Mouse (Mus musculus): Measurements from ENCODE around the gene Mrs2. TPM values are rescaled to one million over a fixed set of nuclear protein-coding genes. Genes with fewer than 3 reads are reported as not detected.

Gene Mrs2
- total RNA-seq (2021) = 10 to 100 TPM; 55.0 to 61.9 TPM
- long read RNA-seq, full-length matches to known transcripts = 30 of 62 reads
- long read RNA-seq, partial matches to known transcripts = 10 of 62 reads
- long read RNA-seq, other reads (novel, unspliced or antisense) = 22 of 62 reads

- DNase-seq (ENCODE audit: low spot score in 2 of 2) = peak; percentile 84 to 88
Measured at GRCm38 (mm10) chr13:25019793-25020539, at the start of gene Mrs2. Gene Mrs2 (minus strand): TSS chr13:25020379.

- no peak for DNase-seq (ENCODE audit: low spot score in 2 of 2)
Measured at GRCm38 (mm10) chr13:25069765-25070164, 49.6 kb upstream of the Mrs2 start.

GRCm38 (mm10) chr13:25067183-25067582 is 47.0 kb upstream of the Mrs2 start:
- no peak for DNase-seq (ENCODE audit: low spot score in 2 of 2)

- no peak for DNase-seq (ENCODE audit: low spot score in 2 of 2)
Measured at GRCm38 (mm10) chr13:25066659-25067058, 46.5 kb upstream of the Mrs2 start.

- peak in 1 of 2 experiments; percentile 23 for DNase-seq (ENCODE audit: low spot score in 2 of 2)
Measured at GRCm38 (mm10) chr13:25055873-25056667, 35.9 kb upstream of the Mrs2 start, which contains the start of gene Dcdc2a. Gene Dcdc2a (plus strand): TSS chr13:25056004.

- DNase-seq (ENCODE audit: low spot score in 2 of 2) = peak; percentile 74 to 88
Measured at GRCm38 (mm10) chr13:25055111-25055554, 35.0 kb upstream of the Mrs2 start.

GRCm38 (mm10) chr13:25052671-25053070 is 32.5 kb upstream of the Mrs2 start:
- no peak for DNase-seq (ENCODE audit: low spot score in 2 of 2)

GRCm38 (mm10) chr13:25039488-25039887 is 19.3 kb upstream of the Mrs2 start:
- no peak for DNase-seq (ENCODE audit: low spot score in 2 of 2)

GRCm38 (mm10) chr13:25027114-25027425 is 6.9 kb upstream of the Mrs2 start:
- DNase-seq (ENCODE audit: low spot score in 2 of 2) = no peak

- DNase-seq (ENCODE audit: low spot score in 2 of 2) = no peak
Measured at GRCm38 (mm10) chr13:25026409-25027113, 6.4 kb upstream of the Mrs2 start.

GRCm38 (mm10) chr13:25024655-25025054 is 4.5 kb upstream of the Mrs2 start:
- DNase-seq (ENCODE audit: low spot score in 2 of 2) = peak in 1 of 2 experiments; percentile 29

- no peak for DNase-seq (ENCODE audit: low spot score in 2 of 2)
Measured at GRCm38 (mm10) chr13:25023129-25023528, 3.0 kb upstream of the Mrs2 start.

- no peak for DNase-seq (ENCODE audit: low spot score in 2 of 2)
Measured at GRCm38 (mm10) chr13:25022386-25022785, 2.2 kb upstream of the Mrs2 start.

- no peak for DNase-seq (ENCODE audit: low spot score in 2 of 2)
Measured at GRCm38 (mm10) chr13:25020540-25020892, 337 bp upstream of the Mrs2 start.

- DNase-seq (ENCODE audit: low spot score in 2 of 2) = no peak
Measured at GRCm38 (mm10) chr13:25018316-25018715, 1.9 kb downstream of the Mrs2 start.

GRCm38 (mm10) chr13:25007115-25007514 is 13.1 kb downstream of the Mrs2 start:
- peak in 1 of 2 experiments; percentile 72 for DNase-seq (ENCODE audit: low spot score in 2 of 2)

GRCm38 (mm10) chr13:25002965-25003364 is 17.2 kb downstream of the Mrs2 start:
- DNase-seq (ENCODE audit: low spot score in 2 of 2) = no peak

- DNase-seq (ENCODE audit: low spot score in 2 of 2) = no peak
Measured at GRCm38 (mm10) chr13:24999538-24999937, 20.6 kb downstream of the Mrs2 start.

- no peak for DNase-seq (ENCODE audit: low spot score in 2 of 2)
Measured at GRCm38 (mm10) chr13:24993160-24993559, 27.0 kb downstream of the Mrs2 start.

- no peak for DNase-seq (ENCODE audit: low spot score in 2 of 2)
Measured at GRCm38 (mm10) chr13:24989006-24989405, 31.2 kb downstream of the Mrs2 start.

- peak; percentile 24 to 71 for DNase-seq (ENCODE audit: low spot score in 2 of 2)
Measured at GRCm38 (mm10) chr13:24988391-24988790, 31.8 kb downstream of the Mrs2 start.

- peak in 1 of 2 experiments; percentile 55 for DNase-seq (ENCODE audit: low spot score in 2 of 2)
Measured at GRCm38 (mm10) chr13:24985435-24985834, 34.7 kb downstream of the Mrs2 start.

All from layer of hippocampus, adult 18-20 months (tissue).